Mouse (Mus musculus) urinary bladder, adult 2 months (tissue): Measurements from ENCODE around the gene Casp14. TPM values are rescaled to one million over a fixed set of nuclear protein-coding genes. Genes with fewer than 3 reads are reported as not detected.
A peak's percentile ranks its signal among the peaks of the same experiment; 100 is the strongest.

Source experiments
- DNase-seq: peaks from one replicate; pipeline ENCODE4 v3.0.0; 2022; ENCODE audit warnings: low spot score
- polyA plus RNA-seq: library from polyadenylated mRNA; depleted of rRNA; stranded (reverse); fragments of >200 nt; gene quantifications from 2 replicates; pipeline ENCODE4 v1.2.3, GENCODE M21; 2012; rRNA removed

The Casp14 gene
- 0.09 TPM in 1 of 2 replicates, not detected in the other for polyA plus RNA-seq

- DNase-seq: peak; percentile 25
These were observed at the start of gene Casp14 for GRCm38 (mm10) chr10:78718056-78718455. TSS of gene Casp14 (minus strand) at chr10:78718294.

GRCm38 (mm10) chr10:78765570-78765969 is 47.5 kb upstream of the Casp14 start:
- DNase-seq: no peak

GRCm38 (mm10) chr10:78756021-78756420 is 37.9 kb upstream of the Casp14 start:
- peak; percentile 37 for DNase-seq

- peak; percentile 30 for DNase-seq
These were observed 34.5 kb upstream of the Casp14 start, which contains the start of gene Ccdc105 for GRCm38 (mm10) chr10:78752452-78753191. TSS of gene Ccdc105 (minus strand) at chr10:78753065.

- DNase-seq: no peak
These were observed 30.9 kb upstream of the Casp14 start for GRCm38 (mm10) chr10:78748946-78749345.

GRCm38 (mm10) chr10:78748161-78748560 is 30.1 kb upstream of the Casp14 start:
- DNase-seq: no peak

GRCm38 (mm10) chr10:78747035-78747721 is 29.1 kb upstream of the Casp14 start:
- no peak for DNase-seq

- no peak for DNase-seq
These were observed 27.5 kb upstream of the Casp14 start for GRCm38 (mm10) chr10:78745453-78746232.

- no peak for DNase-seq
These were observed 25.6 kb upstream of the Casp14 start for GRCm38 (mm10) chr10:78743721-78744120.

- DNase-seq: no peak
These were observed 21.7 kb upstream of the Casp14 start for GRCm38 (mm10) chr10:78739821-78740220.

- DNase-seq: no peak
These were observed 9.8 kb upstream of the Casp14 start for GRCm38 (mm10) chr10:78727876-78728275.

- no peak for DNase-seq
These were observed 8.9 kb upstream of the Casp14 start for GRCm38 (mm10) chr10:78727035-78727434.

- no peak for DNase-seq
These were observed 5.3 kb upstream of the Casp14 start for GRCm38 (mm10) chr10:78723416-78723815.

GRCm38 (mm10) chr10:78722654-78723053 is 4.6 kb upstream of the Casp14 start:
- DNase-seq: no peak

- DNase-seq: no peak
These were observed 3.9 kb upstream of the Casp14 start for GRCm38 (mm10) chr10:78722036-78722435.

- no peak for DNase-seq
These were observed 1.9 kb downstream of the Casp14 start for GRCm38 (mm10) chr10:78716231-78716630.

GRCm38 (mm10) chr10:78715156-78715555 is 2.9 kb downstream of the Casp14 start:
- DNase-seq: no peak

- DNase-seq: no peak
These were observed 4.0 kb downstream of the Casp14 start for GRCm38 (mm10) chr10:78714129-78714528.

- no peak for DNase-seq
These were observed 7.4 kb downstream of the Casp14 start for GRCm38 (mm10) chr10:78710706-78711105.

GRCm38 (mm10) chr10:78700881-78701280 is 17.2 kb downstream of the Casp14 start:
- DNase-seq: no peak

GRCm38 (mm10) chr10:78689973-78690372 is 28.1 kb downstream of the Casp14 start:
- DNase-seq: no peak

GRCm38 (mm10) chr10:78686995-78687577 is 31.0 kb downstream of the Casp14 start:
- no peak for DNase-seq
